Mouse (Mus musculus) frontal cortex, postnatal 36 days (tissue): Measurements from ENCODE around the gene Prf1.

Experiments used
- DNase-seq, 2 experiments: peaks; one replicate each; pipeline ENCODE4 v3.0.0; 2022; ENCODE audit warnings: low spot score in 2 of 2

Gene Prf1

DNA sequence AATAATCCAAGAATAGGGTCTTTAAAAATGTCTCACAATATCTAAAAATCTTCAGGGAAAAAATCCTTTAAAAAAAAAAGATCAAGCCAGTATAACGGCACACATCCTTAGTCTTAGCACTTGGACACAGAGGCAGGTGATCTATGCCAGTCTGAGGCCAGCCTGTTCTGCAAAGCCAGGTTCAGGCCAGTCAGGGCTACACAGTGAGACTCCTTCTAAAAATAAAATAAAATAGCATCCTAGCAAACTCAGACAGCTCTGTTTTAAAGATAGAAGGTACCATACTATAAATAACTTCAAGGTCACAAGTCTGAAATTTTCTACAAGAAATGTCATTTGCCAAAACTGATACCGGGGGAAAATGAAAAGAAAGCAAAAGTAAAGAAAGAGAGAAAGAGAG, 7.6 kb upstream of the Prf1 start:
- no peak for DNase-seq

DNA sequence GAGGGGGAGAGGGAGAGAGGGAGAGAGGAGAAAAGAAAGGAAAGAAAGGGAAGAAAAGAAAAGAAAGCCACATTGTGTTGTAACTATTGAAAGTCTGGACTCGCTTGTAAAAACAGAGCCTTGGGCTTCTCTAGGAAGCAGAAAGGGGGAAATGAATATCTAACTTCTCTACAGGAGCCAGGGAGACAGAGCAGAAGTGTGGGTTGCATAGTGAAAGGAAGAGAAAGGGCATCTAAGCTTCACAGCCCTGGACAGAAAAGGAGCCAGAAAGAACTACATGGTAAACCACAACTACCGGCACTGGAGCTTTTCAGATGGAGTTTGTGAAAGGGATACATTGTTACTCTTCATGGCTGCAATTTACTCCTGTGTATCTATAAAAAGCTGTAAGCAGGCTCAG, 7.2 kb upstream of the Prf1 start:
- DNase-seq, result no peak

DNA sequence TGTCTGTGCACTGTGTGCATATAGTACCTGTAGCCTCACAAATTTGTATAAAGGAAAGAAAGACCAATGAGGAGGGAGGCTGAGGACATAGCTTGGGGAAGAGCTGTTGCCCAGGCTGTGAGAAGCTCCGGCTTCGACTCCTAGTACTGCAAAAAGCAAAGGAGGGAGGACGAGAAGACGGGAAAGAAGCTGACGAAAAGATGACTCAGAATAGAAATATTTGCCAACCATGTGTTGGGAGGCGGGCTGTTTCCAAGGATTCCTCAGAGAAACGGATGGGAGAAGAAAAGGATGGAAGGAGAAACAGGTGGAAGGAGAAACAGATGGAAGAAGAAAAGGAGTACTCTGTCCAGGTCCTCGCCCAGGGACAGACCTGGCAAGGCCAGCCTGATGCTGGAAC, 3.4 kb upstream of the Prf1 start:
- DNase-seq, result peak; percentile 29 to 43

DNA sequence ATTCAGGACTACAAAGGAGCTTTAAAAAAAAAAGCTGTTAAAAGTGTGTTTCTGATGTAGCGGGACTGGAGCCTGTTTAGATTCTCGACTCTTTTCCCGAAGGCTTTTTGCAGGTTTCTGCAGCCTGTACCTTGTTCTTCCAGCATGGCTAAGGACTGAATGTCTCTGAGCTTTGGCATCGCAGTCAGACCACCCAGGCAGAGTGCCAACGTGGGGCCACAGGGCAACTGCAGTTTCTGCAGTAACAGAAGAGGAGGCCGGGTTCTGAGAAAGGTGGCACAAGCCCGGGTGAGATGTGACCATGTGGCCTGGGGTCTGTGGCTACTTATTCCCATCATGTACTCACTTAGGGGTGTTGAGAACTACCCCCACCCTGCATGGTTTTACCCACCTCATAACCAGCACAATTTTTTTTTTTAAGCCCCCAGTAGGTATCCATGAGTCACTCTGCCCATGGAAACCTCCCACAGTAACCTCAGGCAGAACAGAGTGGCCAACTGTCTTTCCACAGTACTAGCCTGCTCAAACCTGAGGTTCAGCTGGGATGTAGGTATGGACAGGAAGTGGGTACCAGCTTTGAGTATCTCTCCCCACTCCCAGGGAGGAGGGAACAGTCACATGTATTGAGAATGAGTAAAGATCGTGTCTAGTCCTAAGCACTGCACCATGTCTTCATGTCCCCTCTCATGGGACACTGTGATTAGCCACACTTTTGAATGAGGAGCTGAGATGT, 754 bp upstream of the Prf1 start:
- DNase-seq, result no peak

DNA sequence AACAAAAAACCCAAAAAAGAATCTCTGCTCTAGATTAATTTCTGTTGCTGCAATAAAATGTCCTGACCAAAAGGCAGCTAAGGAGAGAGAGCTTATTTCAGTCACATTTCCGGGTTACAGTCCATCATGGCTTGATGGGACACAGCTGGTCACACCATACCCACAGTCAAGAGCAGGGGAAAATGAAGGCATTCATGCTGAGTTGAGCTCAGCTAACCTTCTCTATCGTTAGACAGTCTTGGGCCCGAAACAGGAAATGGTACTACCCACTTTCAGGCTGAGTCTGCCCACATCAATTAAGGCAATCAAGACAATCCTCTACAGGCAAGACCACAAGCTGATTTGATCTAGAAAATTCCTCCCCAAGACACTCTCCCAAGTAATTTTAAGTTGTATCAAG, 3.4 kb downstream of the Prf1 start:
- no peak for DNase-seq

DNA sequence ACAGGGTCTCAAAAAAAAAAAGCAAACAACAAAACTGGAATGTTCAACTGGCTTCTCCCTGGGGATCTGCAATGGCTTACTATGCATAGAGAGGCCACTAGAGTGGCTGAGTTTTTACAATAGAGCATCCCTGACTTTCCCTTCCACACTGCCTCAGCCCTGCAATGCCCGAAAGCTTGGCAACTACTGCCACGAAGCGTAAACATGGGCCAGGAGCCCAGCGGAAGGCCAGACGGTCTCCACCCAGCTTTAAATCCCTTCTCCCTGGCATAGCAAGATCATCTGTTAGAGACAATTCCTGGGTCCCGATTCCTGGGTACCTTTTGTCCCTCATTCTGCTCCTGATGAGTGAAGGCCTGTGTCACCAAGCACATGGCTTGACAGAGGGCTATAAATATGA, 6.4 kb downstream of the Prf1 start:
- DNase-seq, result no peak

DNA sequence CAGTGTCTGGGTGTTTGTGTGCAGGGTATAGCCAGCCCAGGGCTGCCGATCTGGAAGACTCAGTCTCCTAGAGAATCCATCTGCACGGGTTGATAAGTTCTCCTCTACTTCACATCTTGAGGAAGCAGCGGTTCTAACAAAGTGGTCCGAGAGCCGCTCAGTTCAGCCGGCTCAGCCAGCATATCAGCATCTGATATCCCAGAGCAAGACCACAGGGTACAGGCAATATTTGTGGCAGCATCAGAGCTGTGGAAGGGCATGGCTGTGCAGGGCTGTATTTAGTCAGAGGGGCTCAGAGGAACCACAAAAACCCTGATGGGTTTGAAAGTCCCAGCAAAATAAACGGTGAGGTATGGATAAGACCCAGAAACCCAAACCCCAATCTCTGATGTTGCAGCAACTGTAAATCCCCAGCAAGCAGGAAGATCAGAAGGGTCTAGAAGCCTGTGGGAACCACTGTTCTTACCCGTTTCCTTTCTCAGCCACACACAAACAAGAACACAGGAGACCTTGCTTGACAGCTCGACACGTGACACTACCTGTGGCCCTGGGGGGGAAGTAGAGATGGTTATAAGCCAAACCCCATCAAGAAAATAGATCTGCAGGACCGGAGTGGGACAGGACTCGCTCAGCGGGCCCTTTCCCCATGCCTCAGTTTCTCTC, 8.4 kb downstream of the Prf1 start:
- no peak for DNase-seq

DNA sequence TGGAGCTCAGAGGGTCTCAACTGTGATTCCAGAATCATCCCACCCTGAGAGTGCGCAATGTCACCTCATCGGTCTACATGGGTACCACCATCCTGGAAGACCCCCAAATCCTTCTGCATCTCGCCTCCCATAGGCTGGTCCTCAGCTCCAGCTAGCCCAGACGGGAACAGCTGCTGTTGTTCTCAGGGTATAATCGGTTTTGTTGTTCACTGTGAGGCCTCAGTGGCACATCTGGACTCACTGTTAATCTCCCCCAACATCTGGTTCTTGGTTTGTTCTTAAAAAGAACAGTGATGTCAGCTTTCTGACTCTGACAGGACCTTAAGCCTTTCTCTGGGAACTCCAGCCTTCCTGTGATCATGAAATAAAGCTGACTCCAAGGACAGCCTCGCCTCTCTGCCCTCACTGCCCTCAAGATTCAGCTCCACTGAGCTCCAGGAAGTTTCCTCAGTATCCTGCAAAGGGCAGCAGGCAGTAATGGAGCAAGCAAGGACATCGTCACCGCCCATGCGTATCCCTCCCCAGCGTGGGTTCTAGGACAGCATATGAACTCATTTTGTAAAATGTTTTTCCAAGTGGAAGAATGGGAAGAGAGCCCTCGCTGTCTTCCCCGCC, 11.2 kb downstream of the Prf1 start:
- no peak for DNase-seq

DNA sequence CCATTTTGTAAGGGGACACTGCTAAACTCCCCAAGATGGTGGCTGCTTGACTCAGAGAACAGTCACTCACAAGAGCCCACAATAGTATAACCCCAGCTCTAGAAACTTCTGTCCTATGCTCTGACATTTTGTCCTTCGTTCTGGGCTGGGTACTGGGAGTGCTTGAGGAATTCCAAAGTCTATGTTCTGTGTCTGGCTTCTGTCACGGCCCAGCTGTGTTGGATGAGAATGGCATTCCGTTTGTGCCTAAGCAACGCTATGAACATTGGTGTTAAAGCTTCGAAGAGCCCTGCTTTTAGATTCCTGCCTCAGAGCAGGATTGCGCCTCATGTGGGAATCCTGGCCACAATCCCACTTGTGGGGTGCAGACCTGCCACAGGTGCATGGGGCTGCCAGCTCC, 14.5 kb downstream of the Prf1 start:
- no peak for DNase-seq

DNA sequence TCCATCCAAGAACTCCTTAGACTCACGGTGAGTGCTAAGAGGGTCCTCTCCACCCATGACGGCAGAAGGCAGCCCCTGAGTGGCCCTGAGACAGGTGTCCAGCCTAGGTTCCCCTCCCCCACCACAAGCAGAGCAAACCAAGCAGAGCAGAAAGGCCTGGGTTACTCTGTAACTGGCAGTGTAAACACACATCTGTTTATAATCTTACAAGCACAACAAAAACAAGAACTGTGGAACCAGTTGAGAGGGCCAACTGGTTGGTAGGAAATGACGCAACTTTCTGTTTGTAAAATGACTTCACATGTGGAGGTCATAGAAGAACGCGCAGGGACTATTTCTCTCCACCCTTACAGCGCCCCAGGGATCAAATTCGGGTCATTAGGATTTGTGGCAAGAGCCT, 15.1 kb downstream of the Prf1 start:
- no peak for DNase-seq

DNA sequence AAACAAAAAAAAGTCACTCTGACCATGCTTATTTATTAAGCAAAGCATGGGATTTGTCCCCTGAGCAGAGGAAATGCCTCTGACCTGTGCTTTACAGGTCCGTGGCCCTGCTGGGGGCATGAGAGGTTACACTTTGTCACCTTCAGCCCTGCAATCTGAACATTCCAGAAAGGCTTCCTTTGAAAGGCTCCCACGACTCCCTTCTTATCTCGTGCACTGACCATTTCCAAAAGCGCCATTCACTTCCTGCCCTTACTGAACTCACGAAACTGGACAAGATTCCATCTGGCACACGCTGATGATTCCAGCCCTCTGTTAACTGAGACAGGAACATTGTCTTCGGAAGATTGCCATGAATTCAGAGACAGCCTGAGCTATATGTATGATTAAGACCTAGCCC, 16.1 kb downstream of the Prf1 start:
- no peak for DNase-seq

DNA sequence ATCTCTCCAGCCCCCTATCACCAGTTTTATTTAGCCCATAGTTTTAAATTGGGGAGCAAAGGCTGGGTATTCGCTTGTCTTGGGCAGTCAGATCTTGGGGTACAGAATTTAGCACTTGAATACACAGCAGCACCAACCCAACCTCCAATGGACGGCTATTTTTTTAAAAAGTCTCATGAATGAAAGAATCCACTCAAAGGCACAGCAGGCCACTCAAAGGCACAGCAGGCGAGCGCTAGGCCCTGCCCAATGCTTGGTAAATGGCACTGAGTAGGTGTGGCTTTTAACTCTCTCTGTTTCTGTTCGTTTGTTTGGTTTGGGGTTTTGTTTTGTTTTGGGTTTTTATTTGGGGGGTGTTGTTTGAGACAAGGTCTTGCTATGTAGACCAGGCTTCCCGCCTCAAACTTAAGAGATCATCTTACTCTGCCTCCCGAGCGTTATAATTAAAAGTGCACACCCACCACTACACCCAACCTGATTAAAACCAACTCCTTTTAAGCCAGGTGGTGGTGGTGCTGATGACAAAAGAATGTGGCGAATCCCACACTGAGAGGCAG, 17.8 kb downstream of the Prf1 start:
- DNase-seq, result no peak

DNA sequence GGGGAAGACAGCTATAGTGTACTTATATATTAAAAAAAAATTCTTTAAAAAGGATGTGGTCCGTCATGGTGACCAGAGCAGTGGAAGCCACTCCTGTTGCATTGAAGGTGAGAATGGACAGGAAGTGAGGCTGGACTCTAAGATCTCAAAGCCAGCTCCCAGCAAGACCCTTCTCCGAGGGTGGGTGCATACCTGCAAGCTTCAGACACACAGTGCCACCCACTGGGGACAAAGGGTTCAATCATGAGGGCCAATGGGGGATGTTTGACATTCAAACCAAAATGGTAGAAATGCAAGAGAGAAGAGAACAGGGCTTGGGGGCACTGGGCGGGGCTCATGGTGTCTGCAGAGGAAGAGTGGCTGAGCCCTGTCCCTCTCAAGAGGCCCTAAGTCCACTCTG, 20.9 kb downstream of the Prf1 start:
- DNase-seq, result no peak

DNA sequence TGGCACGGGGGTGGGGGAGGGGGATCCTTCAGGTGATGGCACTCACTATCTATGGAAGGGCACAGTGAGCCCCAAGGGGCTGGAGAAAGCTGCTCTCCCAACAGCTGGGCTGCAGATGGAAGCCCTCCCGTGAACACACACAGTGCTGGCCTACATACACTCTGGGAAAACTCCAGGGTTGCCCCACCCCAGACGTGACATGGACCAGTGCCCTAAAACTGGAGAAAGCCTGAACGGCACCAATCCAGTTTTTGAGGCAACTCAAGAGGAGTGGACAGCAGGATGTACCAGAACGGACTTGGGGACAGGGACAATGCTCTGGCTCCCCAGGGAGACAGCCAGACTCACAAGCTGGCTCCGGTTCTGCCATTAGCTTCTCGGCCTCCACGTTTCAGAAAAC, 27.1 kb downstream of the Prf1 start:
- no peak for DNase-seq

DNA sequence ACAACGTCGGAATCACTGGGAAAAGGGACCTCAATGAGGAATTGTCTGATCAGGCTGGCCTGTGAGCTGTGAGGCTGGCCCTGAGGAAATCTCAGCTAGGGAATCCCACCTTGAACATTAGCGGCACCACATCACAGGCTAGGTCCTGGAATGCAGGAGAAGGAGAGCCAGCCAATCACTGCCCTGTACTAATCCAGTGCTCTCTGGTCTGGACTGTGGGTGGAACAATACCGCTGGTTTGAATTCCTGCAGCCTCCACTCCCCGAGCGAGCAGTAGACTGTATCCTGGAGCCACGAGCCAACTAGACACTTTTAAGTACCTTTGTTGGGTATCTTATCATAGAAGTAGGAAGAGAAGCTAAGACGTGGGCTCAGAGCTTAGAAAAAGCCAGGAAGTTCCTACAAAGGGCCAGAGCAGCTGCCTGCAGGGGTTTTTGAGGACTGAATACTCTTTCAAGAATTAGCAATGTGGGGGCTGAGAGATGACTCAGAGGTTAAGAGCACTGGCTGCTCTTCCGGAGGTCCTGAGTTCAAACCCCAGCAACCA, 28.2 kb downstream of the Prf1 start:
- DNase-seq, result no peak

DNA sequence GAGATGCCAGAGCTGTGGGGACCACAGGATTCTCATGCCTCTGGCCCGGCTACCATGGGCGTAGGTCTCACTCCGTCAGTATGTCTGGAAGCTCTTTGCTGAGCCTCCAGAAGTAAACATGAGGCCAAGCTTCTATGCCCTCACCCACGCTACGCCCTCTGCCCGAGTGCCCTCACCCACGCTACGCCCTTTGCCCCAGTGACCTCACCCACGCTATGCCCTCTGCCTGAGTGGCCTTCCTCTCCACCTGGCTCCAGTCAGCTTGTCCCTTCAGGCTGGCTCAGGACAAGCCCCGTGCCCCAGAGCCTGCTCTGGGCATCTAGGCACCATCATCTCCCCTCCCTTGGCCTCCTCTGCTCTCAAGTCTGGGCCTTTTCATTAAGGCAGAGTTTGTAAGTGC, 29.9 kb downstream of the Prf1 start:
- DNase-seq, result no peak

DNA sequence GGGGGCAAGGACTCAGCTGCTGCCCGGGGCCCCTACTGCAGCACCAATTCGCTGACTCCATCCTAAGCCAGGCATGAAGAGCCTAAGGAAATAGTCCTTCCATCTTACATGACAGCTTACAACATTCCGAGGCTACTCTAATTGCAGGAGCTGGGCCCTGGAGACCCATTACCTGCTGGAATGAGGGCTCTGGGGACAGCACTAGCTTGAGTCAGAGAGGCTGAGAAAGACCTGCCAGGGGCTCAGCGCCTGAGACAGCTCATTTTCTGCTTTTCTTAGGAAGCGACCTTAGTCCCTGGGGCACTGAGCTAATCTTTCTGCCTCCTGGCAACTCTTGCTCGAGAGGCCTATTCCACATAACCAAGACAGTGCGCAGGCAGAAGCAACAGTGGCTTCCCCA, 31.3 kb downstream of the Prf1 start:
- DNase-seq, result no peak

DNA sequence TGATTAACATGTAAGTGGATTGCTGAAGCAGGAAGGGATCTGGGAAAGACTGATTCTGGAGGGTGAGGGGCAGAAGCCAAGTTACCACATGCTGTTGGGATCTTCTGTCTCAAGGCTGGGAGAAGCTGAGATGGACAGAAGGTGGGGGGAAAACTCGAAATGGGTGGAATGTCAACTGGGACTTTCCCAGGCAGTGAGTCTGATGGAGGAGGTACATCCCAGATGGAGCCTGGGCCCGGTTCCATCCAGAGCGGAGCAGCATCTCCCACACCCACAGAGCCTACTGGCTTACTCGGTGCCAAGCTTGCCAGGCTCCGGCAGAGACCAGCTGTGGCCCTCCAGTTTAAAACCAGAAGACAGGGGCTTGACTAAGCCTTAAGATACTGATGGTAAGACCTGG, 33.4 kb downstream of the Prf1 start:
- peak; percentile 71 to 84 for DNase-seq

DNA sequence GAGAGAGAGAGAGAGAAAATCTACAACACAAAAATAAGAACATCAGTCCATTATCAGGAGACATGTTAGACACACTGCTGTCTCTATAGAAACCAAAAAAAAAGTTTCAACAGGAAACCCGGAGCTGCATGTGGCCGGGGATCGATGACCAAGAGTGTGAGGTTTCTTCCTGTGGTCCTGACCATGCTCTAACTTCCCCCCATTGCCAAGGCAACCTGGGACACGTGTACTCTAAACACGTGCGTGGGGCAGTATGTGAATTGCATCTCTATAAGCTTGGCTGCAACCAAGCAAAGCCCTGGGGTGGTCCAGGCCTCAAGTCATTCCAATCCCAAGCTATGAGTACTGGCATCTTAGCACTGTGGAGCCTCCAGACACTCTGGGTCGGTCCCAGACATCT, 36.9 kb downstream of the Prf1 start:
- no peak for DNase-seq

DNA sequence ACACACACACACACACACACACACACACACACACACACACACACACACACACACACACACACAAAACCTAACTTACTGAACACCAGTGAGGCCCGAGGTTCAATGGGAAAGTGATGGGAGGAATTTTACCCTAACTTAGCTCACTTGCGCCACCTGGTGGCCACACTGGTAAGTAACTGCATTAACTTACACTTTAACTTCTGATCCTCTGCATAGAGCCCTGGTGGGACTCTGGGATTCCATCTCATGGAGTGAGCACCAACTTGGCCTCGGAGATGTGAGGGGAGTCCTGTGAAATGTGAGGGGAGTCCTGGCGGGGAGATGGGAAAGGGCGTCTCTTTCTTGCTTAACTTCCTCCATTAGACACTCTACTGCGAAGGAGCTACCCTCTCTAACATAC, 38.5 kb downstream of the Prf1 start:
- DNase-seq, result peak; percentile 79 to 86

DNA sequence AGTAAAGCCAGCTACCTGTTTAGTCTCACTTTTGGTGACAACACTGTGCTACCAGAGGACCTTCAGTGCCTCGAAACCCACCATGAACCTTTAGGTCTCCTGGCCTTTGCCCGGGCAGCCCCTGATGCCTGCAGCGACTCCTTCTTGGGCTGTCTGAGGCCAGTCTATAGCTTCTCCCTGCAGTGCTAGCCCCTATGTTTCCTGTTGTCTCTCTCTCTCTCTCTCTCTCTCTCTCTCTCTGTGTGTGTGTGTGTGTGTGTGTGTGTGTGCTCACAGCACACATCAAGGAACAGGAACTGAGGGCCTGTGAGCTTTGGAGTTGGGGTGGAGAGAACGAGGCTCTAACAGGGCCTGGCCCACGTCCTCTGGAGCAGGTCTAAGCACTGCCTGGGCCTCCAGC, 39.0 kb downstream of the Prf1 start:
- no peak for DNase-seq

DNA sequence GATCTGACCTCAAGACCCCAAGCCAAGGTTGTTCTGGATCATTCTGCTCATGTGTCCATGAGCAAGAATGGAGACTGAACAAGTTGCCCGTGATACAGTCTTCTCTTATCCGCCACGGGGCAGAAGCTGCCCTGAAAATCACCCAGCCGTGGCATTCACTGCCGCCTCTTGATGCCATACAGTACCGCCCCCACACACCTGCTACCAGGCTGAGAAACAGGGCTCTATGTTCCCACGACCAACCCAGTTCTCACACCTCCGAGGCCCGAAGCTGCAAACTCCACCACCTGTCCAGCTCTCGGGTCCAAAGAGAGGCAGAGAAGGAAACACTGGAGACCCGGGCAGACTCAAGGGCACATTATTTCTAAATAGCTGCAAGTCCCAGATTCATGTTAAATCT, 40.0 kb downstream of the Prf1 start:
- peak; percentile 8 to 10 for DNase-seq

DNA sequence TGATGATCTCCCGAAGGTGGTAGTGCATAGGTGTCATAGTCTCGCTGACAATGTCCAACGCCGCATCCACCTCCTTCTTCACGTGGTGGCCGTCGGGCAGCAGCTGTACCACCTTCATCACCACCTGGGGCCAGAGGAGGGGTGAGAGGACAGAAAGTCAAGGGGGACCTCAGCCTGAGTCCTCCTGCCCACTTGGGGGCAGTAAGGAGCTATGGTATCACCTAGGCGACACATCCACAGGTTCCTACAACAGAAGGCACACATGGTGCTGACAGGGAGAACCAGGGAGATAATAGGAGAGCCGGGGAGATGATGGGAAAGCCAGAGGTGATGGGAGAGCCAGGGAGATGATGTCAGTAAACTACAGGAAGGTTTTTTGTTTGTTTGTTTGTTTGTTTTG, 41.6 kb downstream of the Prf1 start:
- no peak for DNase-seq
